Comparison of ENCODE assay signal across 8 mouse cellular contexts in the genomic region with DNA sequence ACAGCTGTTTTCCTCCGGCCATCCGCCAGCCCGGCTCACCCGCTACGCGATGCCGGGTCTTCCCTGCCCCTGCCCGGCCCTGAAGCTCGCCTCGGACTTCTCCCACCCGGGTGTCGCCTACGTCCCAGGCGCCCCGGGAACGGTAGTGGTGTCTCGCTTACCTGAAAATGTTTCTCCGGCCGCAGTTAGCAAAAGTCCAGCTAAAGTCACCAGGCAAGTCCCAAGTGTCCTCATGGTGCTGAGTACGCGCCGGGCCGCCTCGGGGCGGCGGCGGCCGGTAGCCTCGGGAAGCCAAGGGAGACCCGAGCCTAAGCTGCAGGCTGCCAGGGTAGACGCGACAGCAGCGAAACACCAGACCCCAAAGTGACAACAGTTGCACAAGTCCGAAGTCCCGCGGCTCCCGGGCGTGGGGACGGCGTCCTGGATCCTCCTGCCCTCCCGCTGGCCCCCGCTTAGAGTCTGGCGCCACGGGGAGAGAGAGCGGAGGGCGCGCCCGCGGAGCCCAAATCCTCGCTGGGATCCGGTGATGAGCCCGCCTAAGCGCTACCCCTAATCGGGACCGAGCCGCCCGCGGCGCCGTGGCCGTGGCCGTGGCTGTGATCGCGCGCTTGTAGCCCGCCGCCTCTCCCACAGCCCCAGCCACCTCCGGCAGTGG. TPM values are rescaled to one million over a fixed set of nuclear protein-coding genes. Genes with fewer than 3 reads are reported as not detected.
A peak's percentile ranks its signal among the peaks of the same experiment; 100 is the strongest.
DNase-seq lines count a peak whose midpoint lies in the region; ATAC-seq and TF ChIP-seq lines count a peak whose summit lies in the region.

No protein-coding gene starts in this region.

- H3K9me3 ChIP-seq in ES-Bruce4 (replicated peaks; ENCODE audit: control insufficient read depth, insufficient read depth, low read length, poor library complexity, severe bottlenecking) = no peaks in the 10 kb centered on the region
- H3K9me3 ChIP-seq in embryonic facial prominence, embryonic 15.5 days (replicated peaks) = no peaks in the 10 kb centered on the region
- no peaks in the 10 kb centered on the region for H3K9me3 ChIP-seq in midbrain, embryonic 16.5 days (replicated peaks; ENCODE audit: control insufficient read depth, low read length, poor library complexity, severe bottlenecking)

- H3K9ac ChIP-seq in ES-Bruce4 (ENCODE audit: low read depth, poor library complexity, severe bottlenecking) = peak overlapping the region; percentile 81
- H3K9ac ChIP-seq in embryonic facial prominence, embryonic 15.5 days = peak overlapping the region; percentile 70
- H3K9ac ChIP-seq in midbrain, embryonic 16.5 days (ENCODE audit: low read depth, low read length) = peak overlapping the region; percentile 84

- peak overlapping the region; percentile 71 for H3K4me2 ChIP-seq in embryonic facial prominence, embryonic 15.5 days (replicated peaks)
- H3K4me2 ChIP-seq in midbrain, embryonic 16.5 days (ENCODE audit: low read length) = peak overlapping the region; percentile 94

- H3K4me3 ChIP-seq in ES-Bruce4 (ENCODE audit: low read depth, low read length) = peak overlapping the region; percentile 77
- peak overlapping the region; percentile 78 for H3K4me3 ChIP-seq in embryonic facial prominence, embryonic 15.5 days (replicated peaks)
- H3K4me3 ChIP-seq in midbrain, embryonic 16.5 days (ENCODE audit: low read depth, low read length) = peak overlapping the region; percentile 74

- H3K27me3 ChIP-seq in ES-Bruce4 (ENCODE audit: control insufficient read depth, insufficient read depth, low read length, poor library complexity, severe bottlenecking) = peaks cover 13% of the 10 kb centered on the region
- peaks cover 4% of the 10 kb centered on the region; the same call in 1 of the 2 replicates for H3K27me3 ChIP-seq in embryonic facial prominence, embryonic 15.5 days
- peaks cover 4% of the 10 kb centered on the region for H3K27me3 ChIP-seq in midbrain, embryonic 16.5 days (ENCODE audit: control insufficient read depth, insufficient read depth, low read depth, low read length)

- no peak overlapping the region for H3K27ac ChIP-seq in ES-Bruce4 (ENCODE audit: insufficient read depth, low read length)
- peak overlapping the region; percentile 75 for H3K27ac ChIP-seq in embryonic facial prominence, embryonic 15.5 days (replicated peaks)
- H3K27ac ChIP-seq in midbrain, embryonic 16.5 days (ENCODE audit: low read length) = peak overlapping the region; percentile 67

- DNase-seq in cerebellum, postnatal 36 days = no peak
- DNase-seq in heart, postnatal 4 days = peak; percentile 71
- DNase-seq in liver = peak; percentile 24
- peak; percentile 41 to 68 for DNase-seq in urinary bladder, postnatal 4 days (ENCODE audit: low spot score in 2 of 2)

- TF ChIP-seq POLR2A in ES-Bruce4 (IDR thresholded peaks at IDR 0.05; ENCODE audit: insufficient read depth, low read length) = no peak

- no peak for TF ChIP-seq EP300 in ES-Bruce4 (IDR thresholded peaks at IDR 0.05; ENCODE audit: insufficient read depth, low read depth, low read length)

- ATAC-seq in cerebellum, adult (ENCODE audit: insufficient number of reproducible peaks, low FRiP score, low TSS enrichment) = peak; percentile 32
- peak; percentile 66 for ATAC-seq in embryonic facial prominence, embryonic 15.5 days (ENCODE audit: insufficient number of reproducible peaks, low FRiP score, low TSS enrichment, low read depth)
- ATAC-seq in midbrain, embryonic 16.5 days = peak; percentile 55

- H3K4me1 ChIP-seq in ES-Bruce4 (ENCODE audit: control insufficient read depth, insufficient read depth, low read length) = no peaks in the 10 kb centered on the region
- peaks cover 14% of the 10 kb centered on the region; the same call in 1 of the 2 replicates for H3K4me1 ChIP-seq in embryonic facial prominence, embryonic 15.5 days
- H3K4me1 ChIP-seq in midbrain, embryonic 16.5 days (ENCODE audit: control insufficient read depth, insufficient read depth, low read length) = peaks cover 15% of the 10 kb centered on the region

- no peaks in the 10 kb centered on the region for H3K36me3 ChIP-seq in ES-Bruce4 (ENCODE audit: control insufficient read depth, insufficient read depth, low read length, poor library complexity, severe bottlenecking)
- H3K36me3 ChIP-seq in embryonic facial prominence, embryonic 15.5 days = no peaks in the 10 kb centered on the region
- H3K36me3 ChIP-seq in midbrain, embryonic 16.5 days (ENCODE audit: control insufficient read depth, insufficient read depth, low read length) = no peaks in the 10 kb centered on the region

- under 1% methylated on average over 65 of the region's 68 CpGs for WGBS in embryonic facial prominence, embryonic 15.5 days
- under 1% methylated on average over 63 of the region's 68 CpGs for WGBS in midbrain, embryonic 16.5 days

- TF ChIP-seq CTCF in ES-Bruce4 (IDR thresholded peaks at IDR 0.05; ENCODE audit: low read depth, low read length) = no peak

RNA-seq across cellular contexts. Expression of gene Ptprm, which starts 0.3 kb away (rescaled TPM):
- 10.2 and 10.8 TPM in 2 replicates for polyA plus RNA-seq in ES-Bruce4 (2011; ENCODE audit: insufficient read depth, insufficient read length, low read depth, missing spikeins)
- 16.0 and 17.6 TPM in 2 replicates for polyA plus RNA-seq in embryonic facial prominence, embryonic 15.5 days (2015; fragmentation: Nextera tagmentation; extraction: Ambion mirVana)
- 100 to 1,000 TPM; 103 to 110 TPM for total RNA-seq in heart, postnatal 4 days (2021)
- polyA plus RNA-seq in midbrain, embryonic 16.5 days (2015; fragmentation: Nextera tagmentation; extraction: Ambion mirVana) = 17.2 and 19.7 TPM in 2 replicates

Comparison
In these comparisons a context has a peak if more than half of its experiments do, and no peak if none do; other contexts are left out.
1. DNase-seq: peak in heart, postnatal 4 days (single experiment), liver (single experiment) and urinary bladder, postnatal 4 days (2 of 2); none in cerebellum, postnatal 36 days (0 of 2).
2. Peak in every context shown above with its lines, with median percentiles within 50 percentile points of each other: ATAC-seq, H3K4me3 ChIP-seq and H3K9ac ChIP-seq.